26 mouse cellular contexts compared by ENCODE assay signal in the genomic region with DNA sequence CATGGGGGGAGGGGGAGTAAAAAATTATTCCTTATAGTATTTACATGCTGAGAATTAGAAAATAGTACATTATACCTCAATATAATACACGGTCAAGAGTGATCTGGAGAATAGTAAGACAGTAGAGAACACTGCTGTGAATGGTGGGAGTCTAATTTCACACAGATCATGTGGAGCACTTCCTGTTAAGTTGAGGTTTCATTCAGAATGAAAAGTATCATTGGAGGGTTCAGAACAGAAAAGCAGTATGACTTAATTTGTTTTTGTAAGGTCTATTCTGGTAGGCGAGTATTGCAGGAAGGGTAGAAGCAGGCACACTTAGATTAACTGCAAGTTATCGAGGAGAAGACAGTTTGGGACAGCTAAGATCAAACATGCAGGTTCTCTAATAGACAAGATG. TPM values are rescaled to one million over a fixed set of nuclear protein-coding genes. Genes with fewer than 3 reads are reported as not detected.
DNase-seq lines count a peak whose midpoint lies in the region; ATAC-seq and TF ChIP-seq lines count a peak whose summit lies in the region.
"Had no signal": no experiment of that assay in that cellular context is flagged by ENCODE, and none has a peak within 500 bp of the region (broad histone marks: within the 10 kb centered on the region; RNA-seq: fewer than 3 reads in every experiment).

No protein-coding gene starts in this region.

- H3K27ac ChIP-seq in stomach, postnatal 0 days (replicated peaks), result no peak overlapping the region
- H3K27ac ChIP-seq: embryonic facial prominence, embryonic 13.5 days; embryonic facial prominence, embryonic 15.5 days; forebrain, embryonic 10.5 days; forebrain, embryonic 12.5 days; forebrain, embryonic 15.5 days had no signal

- intact Hi-C loops in gastrocnemius, postnatal 14 days (cut with DNase I; ENCODE audit: low total_unique reads), result no loop called here

- DNase-seq in kidney, adult 11 months, result peak; percentile 0
- DNase-seq in kidney, postnatal 10 days, result no peak
- DNase-seq in stomach, postnatal 0 days (ENCODE audit: low spot score), result no peak
- no peak for DNase-seq in gastrocnemius, postnatal 25 days
- no peak for DNase-seq in cerebellum, adult 9-10 months
- DNase-seq in gastrocnemius, postnatal 14 days, result no peak
- DNase-seq: adrenal gland, adult 8-10 months; adrenal gland, postnatal 14 days; adrenal gland, postnatal 36 days; B cell, adult 2 months; cerebellum, adult 11-12 months; cerebellum, adult 2 months; cerebellum, adult 9-11 months; cerebellum, postnatal 14 days; cerebellum, postnatal 36 days; embryo, embryonic 11 days; forebrain, postnatal 0 days had no signal

- ATAC-seq in CD4-positive, CD25-positive, alpha-beta regulatory T cell, adult 4 months, result peak; percentile 86
- peak; percentile 71 for ATAC-seq in inflammation-experienced regulatory T-cells, adult 6 months
- no peak for ATAC-seq in stomach, postnatal 0 days (ENCODE audit: low FRiP score, low TSS enrichment)
- ATAC-seq: forebrain, embryonic 15.5 days; forebrain, postnatal 0 days had no signal

- H3K27me3 ChIP-seq in stomach, postnatal 0 days (ENCODE audit: control insufficient read depth, insufficient read depth, low read length), result no peaks in the 10 kb centered on the region
- H3K27me3 ChIP-seq: embryonic facial prominence, embryonic 13.5 days; embryonic facial prominence, embryonic 15.5 days; forebrain, embryonic 12.5 days; forebrain, embryonic 15.5 days had no signal

- H3K9ac ChIP-seq in stomach, postnatal 0 days (ENCODE audit: low read length), result 0 out of 2 replicates have a peak overlapping the region, but pooled peaks have one; percentile 23
- H3K9ac ChIP-seq: embryonic facial prominence, embryonic 13.5 days; embryonic facial prominence, embryonic 15.5 days; forebrain, embryonic 12.5 days; forebrain, embryonic 15.5 days; forebrain, postnatal 0 days had no signal

- H3K4me1 ChIP-seq in stomach, postnatal 0 days (replicated peaks; ENCODE audit: control insufficient read depth, insufficient read depth), result no peaks in the 10 kb centered on the region
- H3K4me1 ChIP-seq: embryonic facial prominence, embryonic 13.5 days; embryonic facial prominence, embryonic 15.5 days; forebrain, embryonic 10.5 days; forebrain, embryonic 12.5 days; forebrain, embryonic 15.5 days had no signal

- no peak for TF ChIP-seq CTCF in stomach, postnatal 0 days (IDR thresholded peaks at IDR 0.05; ENCODE audit: low read depth)

- H3K4me2 ChIP-seq in stomach, postnatal 0 days (replicated peaks; ENCODE audit: low read depth), result no peak overlapping the region
- H3K4me2 ChIP-seq: embryonic facial prominence, embryonic 13.5 days; embryonic facial prominence, embryonic 15.5 days; forebrain, embryonic 12.5 days; forebrain, embryonic 15.5 days had no signal

- H3K4me3 ChIP-seq in stomach, postnatal 0 days (ENCODE audit: low read depth, low read length), result no peak overlapping the region
- H3K4me3 ChIP-seq: embryonic facial prominence, embryonic 13.5 days; embryonic facial prominence, embryonic 15.5 days; erythroblast, embryonic 14.5 days; forebrain, embryonic 10.5 days; forebrain, embryonic 12.5 days; forebrain, embryonic 15.5 days had no signal

- TF ChIP-seq EP300 in stomach, postnatal 0 days (optimal IDR thresholded peaks at IDR 0.05), result no peak

- 89% methylated on average over 3 of the region's 3 CpGs for WGBS in stomach, postnatal 0 days

- H3K9me3 ChIP-seq in stomach, postnatal 0 days (ENCODE audit: control insufficient read depth, low read length), result no peaks in the 10 kb centered on the region
- H3K9me3 ChIP-seq: embryonic facial prominence, embryonic 13.5 days; embryonic facial prominence, embryonic 15.5 days; forebrain, embryonic 10.5 days; forebrain, embryonic 12.5 days; forebrain, embryonic 15.5 days had no signal

- peaks cover 21% of the 10 kb centered on the region for H3K36me3 ChIP-seq in stomach, postnatal 0 days (ENCODE audit: control insufficient read depth, insufficient read depth, low read length)

RNA-seq across cellular contexts. Expression of gene Scg5, which starts 6.3 kb away (rescaled TPM):
- polyA plus RNA-seq in CD4-positive, CD25-positive, alpha-beta regulatory T cell, adult 4 months (2017; shearing (Covaris generic)), result 1 to 10 TPM; 8.6 to 9.2 TPM
- 10 to 100 TPM in 1 of 3 experiments, 1 to 10 TPM in 1, under 1 TPM in 1; 0.59 to 12.5 (median 8.1) TPM for polyA plus RNA-seq in inflammation-experienced regulatory T-cells, adult 6 months (2017; shearing (Covaris generic))
- 14.9 and 15.5 TPM in 2 replicates for polyA plus RNA-seq in stomach, postnatal 0 days (2015; fragmentation: Nextera tagmentation; extraction: Ambion mirVana)
- total RNA-seq in gastrocnemius, postnatal 25 days (2021), result under 1 TPM in 1 of 2 experiments, not detected in 1; 0.21 TPM
- total RNA-seq in gastrocnemius, postnatal 14 days (2021), result under 1 TPM; 0.24 to 0.25 TPM
- total RNA-seq: ES-E14 had no signal

RNA-seq across cellular contexts. Expression of gene Arhgap11a, which starts 13.2 kb away (rescaled TPM):
- 1 to 10 TPM; 1.8 to 4.1 TPM for polyA plus RNA-seq in CD4-positive, CD25-positive, alpha-beta regulatory T cell, adult 4 months (2017; shearing (Covaris generic))
- polyA plus RNA-seq in inflammation-experienced regulatory T-cells, adult 6 months (2017; shearing (Covaris generic)), result 10 to 100 TPM in 1 of 3 experiments, 1 to 10 TPM in 2; 1.6 to 16.6 (median 2.3) TPM
- 7.0 and 7.7 TPM in 2 replicates for polyA plus RNA-seq in stomach, postnatal 0 days (2015; fragmentation: Nextera tagmentation; extraction: Ambion mirVana)
- total RNA-seq in gastrocnemius, postnatal 25 days (2021), result 1 to 10 TPM; 1.4 to 1.6 TPM
- total RNA-seq in gastrocnemius, postnatal 14 days (2021), result 1 to 10 TPM; 3.7 to 4.2 TPM
